Mouse (Mus musculus): Measurements from ENCODE around the gene Psmd8.
"Not testable (repeated sequence)": the region's sequence is repeated elsewhere in the genome, so short reads cannot be mapped to it uniquely, and the experiment has no call there.

Gene Psmd8

GRCm38 (mm10) chr7:29170066-29170754 lies 10.3 kb downstream of the Psmd8 start, which contains the start of the genes Ggn and Spred3:
Gene Ggn, plus strand, starts transcription at chr7:29170210.
Gene Spred3, minus strand, starts transcription at chr7:29170411.
- peak in 1 of 2 experiments; percentile 58 for DNase-seq (ENCODE audit: low spot score in 2 of 2)

GRCm38 (mm10) chr7:29169231-29170065 lies 11.1 kb downstream of the Psmd8 start:
- peak in 1 of 2 experiments; percentile 83 for DNase-seq (ENCODE audit: low spot score in 2 of 2)

- no peak for DNase-seq (ENCODE audit: low spot score in 2 of 2)
Measured at GRCm38 (mm10) chr7:29168791-29169230, 11.7 kb downstream of the Psmd8 start.

GRCm38 (mm10) chr7:29168121-29168695 lies 12.3 kb downstream of the Psmd8 start:
- DNase-seq (ENCODE audit: low spot score in 2 of 2): no peak

- DNase-seq (ENCODE audit: low spot score in 2 of 2): no peak
Measured at GRCm38 (mm10) chr7:29167656-29168055, 12.8 kb downstream of the Psmd8 start.

GRCm38 (mm10) chr7:29162750-29163525 lies 17.6 kb downstream of the Psmd8 start:
- DNase-seq (ENCODE audit: low spot score in 2 of 2): no peak

GRCm38 (mm10) chr7:29162294-29162693 lies 18.2 kb downstream of the Psmd8 start:
- DNase-seq (ENCODE audit: low spot score in 2 of 2): no peak

GRCm38 (mm10) chr7:29158264-29158663 lies 22.2 kb downstream of the Psmd8 start:
- DNase-seq (ENCODE audit: low spot score in 2 of 2): no peak

- DNase-seq (ENCODE audit: low spot score in 2 of 2): peak in 1 of 2 experiments; percentile 87
Measured at GRCm38 (mm10) chr7:29155838-29156782, 24.4 kb downstream of the Psmd8 start, which contains the start of gene Fam98c. Gene Fam98c, minus strand, starts transcription at chr7:29156234.

- peak; percentile 76 to 86 for DNase-seq (ENCODE audit: low spot score in 2 of 2)
Measured at GRCm38 (mm10) chr7:29155196-29155837, 25.2 kb downstream of the Psmd8 start.

- DNase-seq (ENCODE audit: low spot score in 2 of 2): no peak
Measured at GRCm38 (mm10) chr7:29154018-29154720, 26.3 kb downstream of the Psmd8 start.

- DNase-seq (ENCODE audit: low spot score in 2 of 2): no peak
Measured at GRCm38 (mm10) chr7:29151486-29151885, 29.0 kb downstream of the Psmd8 start.

- no peak for DNase-seq (ENCODE audit: low spot score in 2 of 2)
Measured at GRCm38 (mm10) chr7:29148771-29149170, 31.7 kb downstream of the Psmd8 start.

- DNase-seq (ENCODE audit: low spot score in 2 of 2): no peak
Measured at GRCm38 (mm10) chr7:29146625-29147367, 33.7 kb downstream of the Psmd8 start.

GRCm38 (mm10) chr7:29144006-29144405 lies 36.5 kb downstream of the Psmd8 start:
- no peak for DNase-seq (ENCODE audit: low spot score in 2 of 2)

- no peak for DNase-seq (ENCODE audit: low spot score in 2 of 2)
Measured at GRCm38 (mm10) chr7:29141416-29141815, 39.1 kb downstream of the Psmd8 start.

GRCm38 (mm10) chr7:29139237-29139636 lies 41.3 kb downstream of the Psmd8 start:
- not testable (repeated sequence) for DNase-seq (ENCODE audit: low spot score in 2 of 2)

- no peak for DNase-seq (ENCODE audit: low spot score in 2 of 2)
Measured at GRCm38 (mm10) chr7:29137429-29137828, 43.1 kb downstream of the Psmd8 start.
